Mouse (Mus musculus) layer of hippocampus, adult 6 months (tissue): Measurements from ENCODE around the gene 2310011J03Rik. TPM values are rescaled to one million over a fixed set of nuclear protein-coding genes. Genes with fewer than 3 reads are reported as not detected.

ENCODE experiments used
- long read RNA-seq, 2 experiments: library from polyadenylated mRNA; unstranded; transcript quantifications; one replicate each; pipeline ENCODE4 v2.0.0; 2019 to 2020
- microRNA-seq: library from miRNA; unstranded; fragments of <30 nt; microRNA quantifications from one replicate; pipeline ENCODE4 v1.2.0, GENCODE M21; 2020
- polyA plus RNA-seq: library from polyadenylated mRNA; unstranded; fragments of <200 nt; fragmentation: Nextera tagmentation; gene quantifications from 2 replicates; pipeline ENCODE4 v1.2.3, GENCODE M21; 2021

2310011J03Rik gene
- 33.2 and 34.9 TPM in 2 replicates for polyA plus RNA-seq
- long read RNA-seq, experiment 1, transcript 2310011J03Rik-201 (2 exons, 1,649 nt) = major isoform, 70 of 76 reads
- long read RNA-seq, experiment 1, partial matches to known transcripts = 0 of 76 reads
- long read RNA-seq, experiment 1, other reads (novel, unspliced or antisense) = 6 of 76 reads
- long read RNA-seq, experiment 2, transcript 2310011J03Rik-201 (2 exons, 1,649 nt) = major isoform, 110 of 118 reads
- long read RNA-seq, experiment 2, partial matches to known transcripts = 0 of 118 reads
- long read RNA-seq, experiment 2, other reads (novel, unspliced or antisense) = 8 of 118 reads

DNA sequence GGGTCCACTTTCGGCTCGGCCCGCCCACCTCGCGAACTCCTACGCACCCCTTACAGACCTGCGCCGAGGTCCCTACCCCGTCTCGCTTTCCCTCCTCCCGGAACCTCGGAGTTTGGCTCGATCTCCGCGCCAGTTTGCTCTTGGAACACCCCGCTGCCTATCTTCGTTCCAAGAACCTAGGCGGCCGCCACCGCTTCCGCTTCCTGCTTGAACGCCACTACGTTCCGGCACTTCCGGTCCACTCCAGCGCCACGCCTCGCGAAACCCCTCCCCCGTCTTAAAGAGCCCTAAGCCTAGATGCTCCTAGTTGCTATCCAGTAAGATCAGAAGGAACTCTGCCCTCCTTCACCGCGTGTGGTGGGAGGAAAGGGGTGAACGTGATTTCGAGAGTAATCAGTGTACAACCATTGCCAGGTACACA is at the start of gene 2310011J03Rik:
2310011J03Rik (minus strand) TSS at position 198 of the 421 bp plus-strand sequence.

GRCm38 (mm10) chr10:80356001-80356682 is 35.8 kb upstream of the 2310011J03Rik start, which contains the start of gene Plk5:
Gene Plk5 (plus strand): TSS chr10:80356459.

GRCm38 (mm10) chr10:80348244-80348781 is 28.0 kb upstream of the 2310011J03Rik start, which contains the start of gene Adamtsl5:
Gene Adamtsl5 (minus strand): TSS chr10:80348412.

DNA sequence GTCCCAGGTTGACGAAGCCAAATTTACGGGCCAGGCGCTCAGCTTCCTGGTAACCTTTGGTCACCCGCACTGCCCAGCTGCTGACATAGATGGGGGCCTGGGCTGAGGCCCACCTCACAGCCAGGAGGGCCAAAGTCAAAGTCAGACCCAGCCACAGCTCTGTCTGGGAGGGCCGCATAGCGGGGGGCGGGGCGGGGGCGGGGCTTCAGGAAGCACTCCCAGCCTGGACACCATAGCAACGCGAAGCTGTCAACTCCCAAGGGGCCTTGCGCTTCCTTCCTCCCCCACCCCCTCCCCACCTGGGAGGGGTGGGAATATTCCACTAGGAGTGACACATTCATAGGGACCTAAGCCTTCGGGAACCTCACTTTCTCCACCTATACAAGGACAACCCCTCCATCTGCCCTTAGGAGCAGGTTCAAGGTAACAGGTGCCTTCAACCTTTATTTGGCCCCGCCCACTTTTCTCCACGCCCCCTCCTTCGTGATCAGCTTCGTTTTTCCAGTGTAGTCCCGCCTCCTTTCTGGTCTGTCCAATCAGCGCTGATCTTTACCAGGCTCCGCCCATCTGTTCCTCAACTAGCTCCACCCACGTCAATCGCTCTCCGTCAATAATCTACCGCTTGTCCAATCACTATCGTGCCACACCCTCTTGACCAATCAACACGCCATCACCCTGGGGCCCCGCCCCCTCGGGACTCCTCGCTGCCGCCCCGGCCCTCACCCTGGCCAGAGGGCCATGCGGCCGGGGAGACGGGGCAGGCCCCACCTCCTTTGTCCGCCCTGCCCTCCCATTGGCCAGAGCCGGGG is 9.1 kb upstream of the 2310011J03Rik start, which contains the start of the genes Pcsk4 and Reep6:
Pcsk4 (minus strand) TSS at position 226 of the 809 bp plus-strand sequence.
Reep6 (plus strand) TSS at position 681 of the 809 bp plus-strand sequence.

GRCm38 (mm10) chr10:80295618-80296425 is 24.5 kb downstream of the 2310011J03Rik start, which contains the start of gene Apc2:
Gene Apc2 (plus strand): TSS chr10:80295977.

DNA sequence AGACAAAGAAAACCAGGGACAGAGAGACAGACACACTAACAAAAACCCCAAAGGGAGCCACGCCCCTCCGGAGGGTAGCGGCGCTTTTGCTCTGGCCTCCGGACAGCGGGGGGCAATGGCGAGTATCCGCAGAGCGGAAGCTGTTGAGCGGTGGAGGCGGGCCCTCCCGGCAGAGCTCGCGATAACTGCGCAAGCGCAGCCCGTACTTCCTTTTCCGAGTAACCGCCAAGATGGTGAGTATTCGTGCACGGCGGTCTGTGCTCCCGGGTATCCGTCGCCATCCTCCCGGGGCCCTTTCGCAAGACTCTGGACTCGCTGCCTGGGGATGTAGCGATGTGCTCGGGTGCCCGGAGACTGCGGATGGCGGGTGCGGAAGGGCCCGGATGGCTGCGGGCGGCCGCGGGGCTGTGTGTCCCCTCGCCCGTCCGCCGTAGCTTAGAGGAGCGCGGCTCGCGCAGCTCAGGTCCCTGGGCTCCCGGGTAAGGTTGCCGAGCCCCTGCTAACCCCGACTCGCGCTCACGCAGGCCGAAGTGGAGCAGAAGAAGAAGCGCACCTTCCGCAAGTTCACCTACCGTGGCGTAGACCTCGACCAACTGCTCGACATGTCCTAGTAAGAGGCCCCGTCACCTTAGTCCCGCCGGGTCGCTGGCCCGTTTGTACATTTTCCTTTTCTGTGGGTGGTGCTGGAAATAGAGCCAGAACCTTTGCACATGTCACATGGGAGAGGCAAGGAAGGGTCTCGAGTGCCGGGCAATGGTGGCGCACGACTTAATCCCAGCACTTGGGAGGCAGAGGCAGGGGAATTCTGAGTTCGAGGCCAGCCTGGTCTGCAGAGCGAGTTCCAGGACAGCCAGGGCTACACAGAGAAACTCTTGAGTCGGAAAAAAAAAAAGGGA is 27.8 kb downstream of the 2310011J03Rik start, which contains the start of gene Rps15:
Rps15 (plus strand) TSS at position 203 of the 896 bp plus-strand sequence.

Small RNA genes lying within 50 kb of the gene (microRNA-seq; reads per million reads assigned to microRNA genes)
- gene Mir6911 = 1.7 reads per million

Other genes starting within 250 kb of the 2310011J03Rik start
- 2.8 and 3.1 TPM in 2 replicates for gene Sbno2, start 215.0 kb downstream of the 2310011J03Rik start, polyA plus RNA-seq
- 16.5 and 18.4 TPM in 2 replicates for gene Stk11, start 204.7 kb downstream of the 2310011J03Rik start, polyA plus RNA-seq
- gene Atp5d, start 181.9 kb downstream of the 2310011J03Rik start, polyA plus RNA-seq = 943 and 1,004 TPM in 2 replicates
- 55.5 and 72.9 TPM in 2 replicates for gene Cbarp, start 179.7 kb downstream of the 2310011J03Rik start, polyA plus RNA-seq
- gene Midn, start 172.3 kb downstream of the 2310011J03Rik start, polyA plus RNA-seq = 8.3 and 11.7 TPM in 2 replicates
- gene Cirbp, start 154.6 kb downstream of the 2310011J03Rik start, polyA plus RNA-seq = 162 and 186 TPM in 2 replicates
- 10.6 and 11.0 TPM in 2 replicates for gene 1600002K03Rik, start 147.6 kb downstream of the 2310011J03Rik start, polyA plus RNA-seq
- gene Efna2, start 141.1 kb downstream of the 2310011J03Rik start, polyA plus RNA-seq = 7.4 and 8.6 TPM in 2 replicates
- 22.1 and 23.6 TPM in 2 replicates for gene Mum1, start 94.1 kb downstream of the 2310011J03Rik start, polyA plus RNA-seq
- gene Ndufs7, start 71.4 kb downstream of the 2310011J03Rik start, polyA plus RNA-seq = 865 and 922 TPM in 2 replicates
- gene Gamt, start 59.5 kb downstream of the 2310011J03Rik start, polyA plus RNA-seq = 51.8 and 54.3 TPM in 2 replicates
- gene Dazap1, start 59.1 kb downstream of the 2310011J03Rik start, polyA plus RNA-seq = 3.0 and 3.1 TPM in 2 replicates
- gene Rps15, start 28.1 kb downstream of the 2310011J03Rik start, polyA plus RNA-seq = 2,763 and 3,004 TPM in 2 replicates
- 15.7 and 18.9 TPM in 2 replicates for gene Apc2, start 24.6 kb downstream of the 2310011J03Rik start, polyA plus RNA-seq
- 1.6 and 1.7 TPM in 2 replicates for gene Pcsk4, start 9.0 kb upstream of the 2310011J03Rik start, polyA plus RNA-seq
- gene Reep6, start 9.4 kb upstream of the 2310011J03Rik start, polyA plus RNA-seq = 7.6 and 9.0 TPM in 2 replicates
- 2.3 and 3.4 TPM in 2 replicates for gene Adamtsl5, start 27.9 kb upstream of the 2310011J03Rik start, polyA plus RNA-seq
- 20.6 and 23.4 TPM in 2 replicates for gene Plk5, start 35.9 kb upstream of the 2310011J03Rik start, polyA plus RNA-seq
- gene Mex3d, start 67.1 kb upstream of the 2310011J03Rik start, polyA plus RNA-seq = 1.4 and 2.5 TPM in 2 replicates
- 41.8 and 43.3 TPM in 2 replicates for gene Mbd3, start 79.0 kb upstream of the 2310011J03Rik start, polyA plus RNA-seq
- gene Uqcr11, start 86.3 kb upstream of the 2310011J03Rik start, polyA plus RNA-seq = 1,342 and 1,554 TPM in 2 replicates
- 7.2 and 9.6 TPM in 2 replicates for gene Tcf3, start 113.1 kb upstream of the 2310011J03Rik start, polyA plus RNA-seq
- gene Onecut3, start 174.3 kb upstream of the 2310011J03Rik start, polyA plus RNA-seq = not detected in 2 replicates
- gene Atp8b3, start 218.6 kb upstream of the 2310011J03Rik start, polyA plus RNA-seq = 0.09 and 0.10 TPM in 2 replicates
- gene Rexo1, start 241.0 kb upstream of the 2310011J03Rik start, polyA plus RNA-seq = 19.5 and 19.8 TPM in 2 replicates